Comparison of ENCODE assay signal across 25 mouse cellular contexts in the genomic region with DNA sequence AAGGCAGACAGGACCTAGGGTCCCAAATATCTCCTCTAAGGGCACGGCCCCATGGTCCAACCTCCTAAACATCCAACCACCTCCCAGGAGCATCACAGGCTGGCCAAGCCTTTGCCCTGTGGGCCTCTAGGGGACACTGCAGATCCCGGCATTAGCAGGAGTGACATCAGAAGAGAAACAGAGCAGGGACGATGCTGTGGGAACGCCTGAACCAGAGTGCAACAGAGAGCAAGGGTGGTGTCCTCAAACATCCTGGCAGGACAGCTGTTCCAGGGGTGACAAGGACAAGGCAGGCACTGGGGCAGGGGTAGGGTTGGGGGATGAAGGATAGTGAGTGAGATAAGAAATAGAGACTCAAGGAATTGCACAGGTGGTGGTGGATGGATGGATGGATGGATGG. TPM values are rescaled to one million over a fixed set of nuclear protein-coding genes. Genes with fewer than 3 reads are reported as not detected.
DNase-seq lines count a peak whose midpoint lies in the region; ATAC-seq and TF ChIP-seq lines count a peak whose summit lies in the region.
"Had no signal": no experiment of that assay in that cellular context is flagged by ENCODE, and none has a peak within 500 bp of the region (broad histone marks: within the 10 kb centered on the region; RNA-seq: fewer than 3 reads in every experiment).

No protein-coding gene starts in this region.

- no peak overlapping the region for H3K9ac ChIP-seq in forebrain, embryonic 15.5 days (replicated peaks)
- no peak overlapping the region for H3K9ac ChIP-seq in heart, adult 2 months (ENCODE audit: low read depth, low read length)
- H3K9ac ChIP-seq in liver, embryonic 14.5 days (replicated peaks) = no peak overlapping the region
- no peak overlapping the region for H3K9ac ChIP-seq in liver, embryonic 12.5 days

- H3K4me2 ChIP-seq in forebrain, embryonic 15.5 days (replicated peaks) = no peak overlapping the region
- no peak overlapping the region for H3K4me2 ChIP-seq in liver, embryonic 14.5 days (ENCODE audit: low read depth)
- H3K4me2 ChIP-seq in liver, embryonic 12.5 days = no peak overlapping the region

- no peak overlapping the region for H3K4me3 ChIP-seq in forebrain, embryonic 10.5 days
- no peak overlapping the region for H3K4me3 ChIP-seq in forebrain, embryonic 15.5 days
- H3K4me3 ChIP-seq in gastrocnemius, adult 2 months = no peak overlapping the region
- H3K4me3 ChIP-seq in heart, adult 2 months = no peak overlapping the region
- no peak overlapping the region for H3K4me3 ChIP-seq in liver, embryonic 14.5 days (ENCODE audit: insufficient read depth in 1 of 2, low read depth in 2 of 2, low read length in 2 of 2)
- H3K4me3 ChIP-seq in liver, embryonic 12.5 days = no peak overlapping the region

- no peaks in the 10 kb centered on the region for H3K36me3 ChIP-seq in forebrain, embryonic 10.5 days (replicated peaks)
- no peaks in the 10 kb centered on the region for H3K36me3 ChIP-seq in forebrain, embryonic 15.5 days
- no peaks in the 10 kb centered on the region for H3K36me3 ChIP-seq in heart, adult 2 months (ENCODE audit: control insufficient read depth, insufficient read depth, low read length)
- H3K36me3 ChIP-seq in liver, embryonic 14.5 days (replicated peaks; ENCODE audit: control insufficient read depth, insufficient read depth, low read depth) = no peaks in the 10 kb centered on the region
- H3K36me3 ChIP-seq in liver, embryonic 12.5 days = no peaks in the 10 kb centered on the region

- peaks cover 25% of the 10 kb centered on the region for H3K27me3 ChIP-seq in forebrain, embryonic 10.5 days (ENCODE audit: poor library complexity, severe bottlenecking)
- no peaks in the 10 kb centered on the region for H3K27me3 ChIP-seq in forebrain, embryonic 15.5 days
- no peaks in the 10 kb centered on the region for H3K27me3 ChIP-seq in heart, adult 2 months (ENCODE audit: control insufficient read depth, insufficient read depth, low read length)
- H3K27me3 ChIP-seq in liver, embryonic 14.5 days (ENCODE audit: control insufficient read depth, insufficient read depth, low read length) = no peaks in the 10 kb centered on the region
- no peaks in the 10 kb centered on the region for H3K27me3 ChIP-seq in liver, embryonic 12.5 days (replicated peaks)
- H3K27me3 ChIP-seq: CH12.LX, Patski had no signal

- no peak for DNase-seq in forebrain, embryonic 10.5 days (ENCODE audit: extremely low spot score, low spot score)
- peak; percentile 7 for DNase-seq in gastrocnemius, adult 2 months
- no peak for DNase-seq in gastrocnemius, postnatal 10 days
- DNase-seq in heart, adult 11 months = peak; percentile 90
- DNase-seq in heart, adult 2 months = no peak
- no peak for DNase-seq in liver, embryonic 14.5 days (ENCODE audit: low read depth in 3 of 3, low spot score in 3 of 3)
- DNase-seq: adrenal gland, adult 2 months; adrenal gland, adult 8-10 months; adrenal gland, postnatal 10 days; adrenal gland, postnatal 14 days; adrenal gland, postnatal 25 days; adrenal gland, postnatal 36 days; B cell, adult 2 months; cerebellum, adult 11 months; cerebellum, adult 11-12 months had no signal

- H3K4me1 ChIP-seq in forebrain, embryonic 10.5 days = peaks cover 28% of the 10 kb centered on the region
- H3K4me1 ChIP-seq in forebrain, embryonic 15.5 days = no peaks in the 10 kb centered on the region; the same call in 1 of the 2 replicates
- H3K4me1 ChIP-seq in heart, adult 2 months (ENCODE audit: control insufficient read depth, insufficient read depth, low read length) = no peaks in the 10 kb centered on the region
- 0 out of 4 replicates have a peak, but pooled peaks cover 0 to 5% of the 10 kb centered on the region in 2 experiments for H3K4me1 ChIP-seq in liver, embryonic 14.5 days (replicated peaks; ENCODE audit: control insufficient read depth in 2 of 2, insufficient read depth in 2 of 2, low read length in 1 of 2)
- H3K4me1 ChIP-seq in liver, embryonic 12.5 days = no peaks in the 10 kb centered on the region

- no peaks in the 10 kb centered on the region; the same call in 1 of the 2 replicates for H3K9me3 ChIP-seq in forebrain, embryonic 10.5 days
- no peaks in the 10 kb centered on the region for H3K9me3 ChIP-seq in forebrain, embryonic 15.5 days
- H3K9me3 ChIP-seq in liver, embryonic 14.5 days (ENCODE audit: control insufficient read depth, low read length) = no peaks in the 10 kb centered on the region
- H3K9me3 ChIP-seq in liver, embryonic 12.5 days (replicated peaks) = no peaks in the 10 kb centered on the region
- H3K9me3 ChIP-seq: G1E had no signal

- intact Hi-C loops in gastrocnemius, adult 2 months (cut with DNase I) = no loop called here
- intact Hi-C loops in heart, adult 2 months (cut with DNase I) = no loop called here

- peak overlapping the region; percentile 13; the same call in 1 of the 2 replicates for H3K27ac ChIP-seq in forebrain, embryonic 10.5 days
- no peak overlapping the region for H3K27ac ChIP-seq in forebrain, embryonic 15.5 days (replicated peaks)
- H3K27ac ChIP-seq in gastrocnemius, adult 2 months = no peak overlapping the region
- no peak overlapping the region for H3K27ac ChIP-seq in heart, adult 2 months
- no peak overlapping the region for H3K27ac ChIP-seq in liver, embryonic 14.5 days
- no peak overlapping the region for H3K27ac ChIP-seq in liver, embryonic 12.5 days

- ATAC-seq in forebrain, embryonic 15.5 days (replicated peaks) = no peak
- ATAC-seq in liver, embryonic 14.5 days (ENCODE audit: insufficient read depth) = no peak
- no peak for ATAC-seq in liver, embryonic 12.5 days
- ATAC-seq: activated CD4-positive, CD25-positive, alpha-beta regulatory T cell, adult 4 months; CD4-positive, CD25-positive, alpha-beta regulatory T cell, adult 4 months; Patski had no signal

- no peak for TF ChIP-seq CTCF in gastrocnemius, adult 2 months (IDR thresholded peaks at IDR 0.05)
- no peak for TF ChIP-seq CTCF in heart, adult 2 months (IDR thresholded peaks at IDR 0.05)
- TF ChIP-seq CTCF in liver, embryonic 14.5 days (IDR thresholded peaks at IDR 0.05; ENCODE audit: low read depth) = 0 out of 2 replicates have a peak, but pooled peaks have one; percentile 6

- WGBS in forebrain, embryonic 10.5 days = 75% methylated on average over 4 of the region's 4 CpGs
- WGBS in forebrain, embryonic 15.5 days = 85% methylated on average over 4 of the region's 4 CpGs
- WGBS in heart, adult 2 months = 58% methylated on average over 4 of the region's 4 CpGs
- 52% methylated on average over 4 of the region's 4 CpGs for WGBS in liver, embryonic 14.5 days (ENCODE audit: insufficient replicate concordance)
- WGBS in liver, embryonic 12.5 days (ENCODE audit: insufficient replicate concordance) = 56% methylated on average over 4 of the region's 4 CpGs

- H3K79me2 ChIP-seq in heart, adult 2 months (replicated peaks; ENCODE audit: control insufficient read depth, insufficient read depth, low read length) = no peaks in the 10 kb centered on the region

- no peak for TF ChIP-seq EP300 in heart, adult 2 months (IDR thresholded peaks at IDR 0.05; ENCODE audit: insufficient read depth, low read depth, low read length)
- TF ChIP-seq EP300 in liver, embryonic 14.5 days (IDR thresholded peaks at IDR 0.05; ENCODE audit: low read depth) = no peak

- no peak for TF ChIP-seq POLR2A in heart, adult 2 months (IDR thresholded peaks at IDR 0.05; ENCODE audit: insufficient read depth, low read depth, low read length)

RNA-seq across cellular contexts. Expression of a gene that starts 4.0 kb away (rescaled TPM):
- polyA plus RNA-seq in forebrain, embryonic 10.5 days (2016; fragmentation: Nextera tagmentation; extraction: Ambion mirVana) = not detected in 2 replicates
- 0.20 TPM in 1 of 2 replicates, not detected in the other for polyA plus RNA-seq in forebrain, embryonic 15.5 days (2015; fragmentation: Nextera tagmentation; extraction: Ambion mirVana)
- total RNA-seq in gastrocnemius, adult 2 months (2021) = under 1 TPM in 1 of 2 experiments, not detected in 1; 0.28 TPM
- total RNA-seq in gastrocnemius, postnatal 10 days (2021) = under 1 TPM in 1 of 2 experiments, not detected in 1; 0.23 TPM
- total RNA-seq in heart, adult 2 months (2021) = not detected
- polyA plus RNA-seq in heart, adult 2 months (2012; rRNA removed) = 0.10 TPM in 1 of 2 replicates, not detected in the other
- polyA plus RNA-seq in liver, embryonic 14.5 days (2012; rRNA removed) = not detected in 2 replicates
- polyA plus RNA-seq in liver, embryonic 14.5 days (2014; fragmentation: Nextera tagmentation; extraction: Ambion mirVana) = not detected in 2 replicates
- not detected in 2 replicates for polyA plus RNA-seq in liver, embryonic 12.5 days (2016; fragmentation: Nextera tagmentation; extraction: Ambion mirVana)
- total RNA-seq: adrenal gland, adult 2 months; adrenal gland, adult 8-10 months; adrenal gland, postnatal 10 days; adrenal gland, postnatal 25 days; adrenal gland, postnatal 36 days; adrenal gland, postnatal 4 days; ES-E14; G1E; MEL had no signal
- polyA plus RNA-seq: G1E had no signal

RNA-seq across cellular contexts. Expression of a gene that starts 43.9 kb away (rescaled TPM):
- polyA plus RNA-seq in forebrain, embryonic 10.5 days (2016; fragmentation: Nextera tagmentation; extraction: Ambion mirVana) = 0.25 and 0.42 TPM in 2 replicates
- 0.38 and 0.64 TPM in 2 replicates for polyA plus RNA-seq in forebrain, embryonic 15.5 days (2015; fragmentation: Nextera tagmentation; extraction: Ambion mirVana)
- under 1 TPM; 0.39 to 0.82 TPM for total RNA-seq in gastrocnemius, adult 2 months (2021)
- total RNA-seq in gastrocnemius, postnatal 10 days (2021) = 1 to 10 TPM; 1.2 to 1.5 TPM
- total RNA-seq in heart, adult 2 months (2021) = under 1 TPM; 0.34 to 0.39 TPM
- polyA plus RNA-seq in heart, adult 2 months (2012; rRNA removed) = 0.20 and 0.35 TPM in 2 replicates
- 0.01 TPM in 1 of 2 replicates, not detected in the other for polyA plus RNA-seq in liver, embryonic 14.5 days (2012; rRNA removed)
- not detected in 2 replicates for polyA plus RNA-seq in liver, embryonic 14.5 days (2014; fragmentation: Nextera tagmentation; extraction: Ambion mirVana)
- polyA plus RNA-seq in liver, embryonic 12.5 days (2016; fragmentation: Nextera tagmentation; extraction: Ambion mirVana) = not detected in 2 replicates
- total RNA-seq: CH12.LX, MEL had no signal
- polyA plus RNA-seq: activated CD4-positive, CD25-positive, alpha-beta regulatory T cell, adult 4 months; CD4-positive, CD25-positive, alpha-beta regulatory T cell, adult 4 months had no signal

Comparison
In these comparisons a context has a peak if more than half of its experiments do, and no peak if none do; other contexts are left out.
1. DNase-seq: peak in gastrocnemius, adult 2 months (single experiment) and heart, adult 11 months (single experiment); none in forebrain, embryonic 10.5 days (single experiment), gastrocnemius, postnatal 10 days (single experiment), heart, adult 2 months (0 of 2) and liver, embryonic 14.5 days (0 of 3).